15 mouse cellular contexts compared by ENCODE assay signal in the genomic region with DNA sequence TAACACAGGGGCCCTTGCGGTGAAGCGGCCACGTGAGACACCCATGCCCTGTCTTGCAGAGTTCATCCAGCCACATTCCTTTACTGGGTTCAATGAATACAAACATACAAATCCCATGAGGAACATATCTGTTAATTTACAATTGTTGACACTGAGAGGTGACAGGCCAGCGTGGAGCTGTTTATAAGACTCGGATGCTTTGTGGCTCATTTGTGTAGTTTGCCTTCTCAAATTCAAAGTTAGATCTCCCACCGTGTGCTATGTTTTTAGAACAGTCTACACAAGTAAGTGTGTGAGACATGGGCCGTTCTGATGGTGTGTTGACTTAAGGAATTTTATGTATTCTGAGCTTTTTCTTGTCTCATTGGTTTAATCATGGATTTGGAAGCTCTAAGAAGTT.
"Had no signal": no experiment of that assay in that cellular context is flagged by ENCODE, and none has a peak within 500 bp of the region (broad histone marks: within the 10 kb centered on the region; RNA-seq: fewer than 3 reads in every experiment).

No protein-coding gene starts in this region.

- H3K4me1 ChIP-seq: limb, embryonic 15.5 days; liver, embryonic 12.5 days; midbrain, embryonic 15.5 days; neural tube, embryonic 12.5 days had no signal

- H3K36me3 ChIP-seq: limb, embryonic 15.5 days; liver, embryonic 12.5 days; midbrain, embryonic 15.5 days; neural tube, embryonic 12.5 days had no signal

- H3K27ac ChIP-seq: hindbrain, postnatal 0 days; limb, embryonic 15.5 days; liver, embryonic 12.5 days; midbrain, embryonic 15.5 days; neural tube, embryonic 12.5 days had no signal

- ATAC-seq: hindbrain, postnatal 0 days; liver, embryonic 12.5 days; midbrain, embryonic 15.5 days had no signal

- H3K4me2 ChIP-seq: limb, embryonic 15.5 days; liver, embryonic 12.5 days; midbrain, embryonic 11.5 days; midbrain, embryonic 15.5 days; neural tube, embryonic 12.5 days had no signal

- H3K9me3 ChIP-seq: limb, embryonic 15.5 days; liver, embryonic 12.5 days; midbrain, embryonic 15.5 days; neural tube, embryonic 12.5 days had no signal

- H3K4me3 ChIP-seq: limb, embryonic 15.5 days; liver, embryonic 12.5 days; midbrain, embryonic 15.5 days; neural tube, embryonic 12.5 days had no signal

- H3K27me3 ChIP-seq: limb, embryonic 15.5 days; midbrain, embryonic 15.5 days; neural tube, embryonic 12.5 days had no signal

- DNase-seq: kidney, postnatal 10 days; layer of hippocampus, adult 9-11 months; layer of hippocampus, postnatal 36 days; lung, postnatal 36 days; retina, postnatal 1 day; right cerebral cortex, postnatal 4 days; spleen, adult 18-20 months; thymus, adult 18-20 months; thymus, postnatal 14 days had no signal

- H3K9ac ChIP-seq: limb, embryonic 15.5 days; liver, embryonic 12.5 days; midbrain, embryonic 15.5 days; neural tube, embryonic 12.5 days had no signal
